Mouse (Mus musculus) frontal cortex, adult 2 months (tissue): ENCODE data around the gene A730009L09Rik. TPM values are rescaled to one million over a fixed set of nuclear protein-coding genes. Genes with fewer than 3 reads are reported as not detected.

Experiments used
- DNase-seq, 2 experiments: peaks; one replicate each; pipeline ENCODE4 v3.0.0; 2022; ENCODE audit warnings: low spot score in 1 of 2; ENCODE audit errors: extremely low spot score in 1 of 2
- polyA plus RNA-seq: library from polyadenylated mRNA; depleted of rRNA; stranded (reverse); fragments of >200 nt; gene quantifications from 2 replicates; pipeline ENCODE4 v1.2.3, GENCODE M21; 2012; rRNA removed

The A730009L09Rik gene
- polyA plus RNA-seq, 1 experiment: 0.40 TPM

DNA sequence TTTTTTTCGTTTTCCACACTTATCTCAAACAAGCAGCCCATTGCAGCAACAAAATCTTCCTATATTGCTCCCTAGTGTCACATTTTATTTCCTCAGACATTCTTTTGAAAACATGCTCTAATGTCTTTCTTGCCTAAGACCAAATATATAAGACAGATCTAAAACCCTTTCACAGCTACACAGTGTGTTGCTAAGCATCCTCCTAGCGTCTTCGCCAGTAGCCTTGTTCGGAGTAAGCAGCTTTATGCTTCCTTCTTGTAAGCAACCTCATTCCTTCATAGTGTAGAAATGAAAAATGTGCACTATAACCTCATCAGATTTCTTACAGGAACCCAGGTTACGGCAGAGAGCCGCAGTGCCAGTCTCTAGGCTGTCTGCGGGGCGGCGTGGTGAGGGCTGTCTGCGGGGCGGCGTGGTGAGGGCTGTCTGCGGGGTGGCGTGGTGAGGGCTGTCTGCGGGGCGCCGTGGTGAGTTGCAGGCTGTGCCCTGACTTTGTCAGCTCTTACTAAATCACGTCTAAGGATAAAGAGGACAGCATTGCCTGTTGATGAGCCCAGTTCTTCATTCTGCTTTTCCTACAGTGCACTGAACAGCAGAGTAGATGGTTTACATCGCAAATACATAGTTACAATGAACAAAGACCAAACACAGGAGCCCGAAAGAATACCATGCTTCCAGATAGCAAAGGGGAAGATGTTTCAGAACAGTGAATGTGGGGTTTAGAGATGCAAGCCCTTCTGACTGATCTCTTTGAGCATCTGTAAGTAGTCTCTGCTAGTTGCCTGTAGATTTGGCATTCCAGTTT is 43.4 kb downstream of the A730009L09Rik start:
- peak in 1 of 2 experiments; percentile 19 for DNase-seq

DNA sequence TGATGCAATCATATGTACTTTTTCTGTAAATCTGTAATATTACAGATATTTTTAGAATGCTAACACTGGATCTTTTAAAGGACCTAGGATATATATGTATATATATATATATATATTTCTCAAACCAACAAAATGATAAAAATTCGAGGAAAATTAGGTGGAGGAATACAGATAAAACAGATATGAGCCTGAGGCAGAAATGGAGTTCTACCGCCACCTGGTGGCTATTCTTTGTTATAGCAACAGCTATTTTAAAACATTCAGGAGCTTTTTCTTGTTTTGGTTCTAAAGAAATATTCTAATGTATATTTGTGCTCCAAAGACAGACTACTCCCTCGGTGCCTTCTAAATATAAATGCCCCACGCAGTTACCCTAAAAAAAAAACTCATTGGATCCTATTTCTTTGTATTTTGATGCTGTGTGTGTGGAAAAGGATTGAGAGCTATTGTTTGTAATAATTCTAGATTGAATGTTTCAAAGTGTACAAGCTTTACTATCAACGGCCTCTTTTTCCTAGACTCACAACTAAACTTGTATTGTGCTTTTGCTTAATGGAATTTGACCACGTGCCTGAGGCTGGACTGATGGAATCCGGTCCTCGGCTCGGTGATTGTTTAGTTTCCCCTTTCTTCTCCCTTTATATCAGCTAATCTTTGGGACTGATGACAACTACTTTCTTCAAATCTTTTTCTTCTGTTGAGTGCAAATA is 44.8 kb downstream of the A730009L09Rik start:
- DNase-seq: peak in 1 of 2 experiments; percentile 47

GRCm38 (mm10) chr16:84560279-84560602 is 45.3 kb downstream of the A730009L09Rik start:
- DNase-seq: no peak

Other genes starting within 250 kb of the A730009L09Rik start
- 24.1 and 24.6 TPM in 2 replicates for gene Mrpl39, start 220.6 kb downstream of the A730009L09Rik start, polyA plus RNA-seq